Mouse (Mus musculus) heart, adult 18-20 months (tissue): ENCODE results near the gene Nfia. TPM values are rescaled to one million over a fixed set of nuclear protein-coding genes. Genes with fewer than 3 reads are reported as not detected.

Experiments used
- DNase-seq, 2 experiments: peaks; one replicate each; pipeline ENCODE4 v3.0.0; 2021 to 2022; ENCODE audit warnings: mixed read lengths in 1 of 2
- total RNA-seq, 2 experiments: library from RNA; stranded (reverse); gene quantifications; 2 replicates each; pipeline ENCODE4 v1.2.3; 2021

Gene Nfia
- total RNA-seq, 2 experiments from 2014 or later = 115 to 127 TPM

DNA sequence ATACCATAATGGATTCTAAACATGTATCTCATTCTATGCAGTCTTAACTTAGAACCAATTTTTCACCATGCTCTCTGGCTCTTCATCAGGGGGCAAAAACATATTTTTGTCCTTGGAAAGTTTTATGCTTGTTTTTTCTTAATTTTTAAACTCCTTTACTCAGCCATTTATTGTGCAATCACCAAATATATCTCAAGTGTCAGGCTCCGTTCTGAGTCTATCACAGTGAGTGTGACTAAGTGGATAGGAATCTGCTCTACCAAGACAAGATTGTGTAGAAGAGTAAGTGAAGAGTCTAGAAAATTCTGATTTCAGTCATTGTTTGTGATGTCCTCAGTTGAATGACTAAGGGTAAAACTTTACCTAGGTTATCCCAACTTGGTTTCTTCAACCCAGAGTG is 288.6 kb downstream of the Nfia start:
- peak in 1 of 2 experiments; percentile 31 for DNase-seq

DNA sequence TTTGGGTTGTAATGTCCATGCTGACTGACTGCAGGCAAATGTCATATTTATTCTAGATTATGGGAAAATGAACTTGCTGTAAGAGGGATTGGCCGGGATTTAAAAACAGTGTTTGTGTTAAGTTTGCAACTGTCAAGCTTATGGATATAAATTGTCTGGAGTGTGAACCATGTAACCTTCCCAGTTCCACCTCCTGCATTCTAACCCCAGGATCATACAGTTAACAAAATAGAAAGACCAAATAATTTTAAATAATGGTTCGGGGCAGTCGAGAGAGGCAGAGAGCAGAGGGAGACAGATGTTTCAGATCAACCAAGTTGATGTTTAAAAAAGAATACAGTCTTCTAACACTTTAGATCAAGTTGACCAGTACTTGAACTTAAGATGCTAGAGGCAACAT is 290.7 kb downstream of the Nfia start:
- no peak for DNase-seq

DNA sequence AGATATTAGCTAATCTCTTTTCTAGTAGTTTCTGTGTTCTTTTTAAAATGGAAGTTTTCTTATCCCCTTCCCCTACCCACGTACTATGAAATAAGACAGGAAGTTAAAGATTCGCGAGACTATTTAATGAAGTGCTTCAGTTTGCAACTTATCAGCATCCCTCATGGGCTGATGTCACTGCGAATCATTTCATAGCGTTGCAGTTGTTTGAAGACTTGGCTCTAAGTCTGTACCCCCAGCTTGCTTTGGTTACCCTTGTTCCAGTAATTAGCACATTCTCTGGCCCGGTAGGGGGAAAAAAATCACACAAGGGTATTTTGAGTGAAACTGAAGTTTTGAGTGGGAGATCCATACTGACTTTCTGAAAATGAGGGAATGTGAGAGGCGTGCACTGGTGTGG is 303.6 kb downstream of the Nfia start:
- no peak for DNase-seq

DNA sequence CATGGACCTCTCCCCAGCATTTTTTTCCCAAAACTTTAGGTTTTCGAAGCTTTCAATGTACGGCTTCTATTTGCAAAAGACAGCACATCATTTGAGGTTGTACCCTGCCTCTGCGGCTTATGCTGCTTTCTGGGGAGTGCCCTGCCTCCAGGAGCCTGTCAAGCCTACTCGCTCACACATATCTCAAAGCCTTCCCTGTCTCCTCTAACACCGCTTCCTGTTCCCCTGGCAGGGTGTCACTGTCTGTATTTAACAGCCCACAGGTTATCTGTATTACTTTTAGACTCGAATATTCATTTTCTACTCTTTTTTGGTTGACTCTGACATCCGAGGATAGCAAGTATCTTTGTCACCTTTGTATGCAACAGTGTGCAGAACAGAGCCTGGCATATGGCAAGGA is 304.1 kb downstream of the Nfia start:
- DNase-seq = no peak

DNA sequence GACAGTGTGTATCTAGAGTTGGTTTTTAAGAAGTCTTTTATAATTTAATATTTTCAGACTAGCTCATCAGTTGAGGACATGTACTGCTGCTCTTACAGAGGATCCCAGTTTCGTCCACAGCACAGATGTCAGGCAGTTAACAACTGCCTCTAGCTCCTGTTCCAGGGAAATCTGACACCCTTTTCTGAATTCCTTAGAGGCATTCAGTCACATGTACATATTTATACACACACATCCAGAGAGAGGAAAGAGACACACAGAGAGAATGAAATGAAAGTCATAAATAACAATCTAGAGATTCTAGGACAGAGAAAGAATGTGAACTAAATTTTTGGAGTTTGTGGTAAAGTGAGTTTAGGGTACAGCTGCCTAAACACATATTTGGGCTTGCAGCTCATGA is 308.1 kb downstream of the Nfia start:
- no peak for DNase-seq

DNA sequence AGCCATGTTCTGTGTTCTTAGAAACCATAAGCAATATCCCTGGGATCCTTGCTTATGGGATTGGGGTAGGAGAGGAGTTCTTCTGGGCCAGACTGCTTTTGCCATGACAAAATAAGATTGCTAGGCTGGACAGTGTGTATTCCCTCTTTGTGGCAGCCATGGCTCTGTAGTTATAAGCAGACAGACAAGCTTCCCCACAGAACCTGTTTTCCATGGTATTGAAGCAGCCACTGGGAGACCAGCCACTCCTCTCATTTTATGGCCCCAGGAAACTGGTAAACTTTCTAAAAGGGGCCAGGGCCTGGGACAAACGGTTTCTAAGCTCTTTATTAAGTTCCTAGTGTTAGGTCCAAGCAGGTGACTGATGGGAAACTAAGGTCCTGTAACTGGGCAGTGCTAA is 309.4 kb downstream of the Nfia start:
- no peak for DNase-seq

DNA sequence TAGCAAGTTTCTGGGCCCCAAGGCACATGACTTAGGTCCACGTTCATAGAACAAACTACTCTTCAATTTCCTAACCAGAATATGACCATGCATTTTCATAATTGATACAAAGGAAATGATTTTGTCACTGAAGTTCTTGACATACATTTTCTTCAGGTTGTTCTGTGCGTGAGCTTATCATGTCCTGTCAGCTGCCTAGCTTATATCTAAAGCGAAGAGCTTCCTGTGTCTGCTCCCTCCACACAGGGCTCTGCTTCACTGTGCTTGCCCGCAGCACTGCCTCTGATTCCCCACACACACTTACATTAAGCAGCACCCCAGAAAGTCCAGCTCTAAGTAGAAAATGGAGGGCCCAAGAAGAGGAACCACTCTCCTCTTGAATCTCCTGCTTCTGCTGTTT is 310.0 kb downstream of the Nfia start:
- no peak for DNase-seq

DNA sequence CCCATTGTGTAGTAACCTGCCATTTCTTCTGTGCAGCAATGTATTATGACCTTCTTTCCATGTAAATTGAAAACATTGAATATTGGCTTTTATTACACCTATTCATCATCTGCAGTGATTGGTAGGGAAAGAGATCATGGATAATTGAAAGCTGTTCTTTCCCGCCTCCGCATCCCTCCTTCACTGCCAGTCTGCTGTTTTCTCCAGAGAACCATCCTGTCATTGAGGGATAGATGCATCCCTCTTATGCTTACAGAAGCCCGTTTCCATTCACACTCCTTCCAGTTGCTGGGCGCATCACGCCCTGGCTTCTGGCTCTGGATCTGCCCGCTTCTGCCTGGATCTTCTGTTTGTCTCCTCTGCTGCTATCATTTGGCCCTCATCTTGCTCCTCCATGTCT is 312.5 kb downstream of the Nfia start:
- DNase-seq = no peak

DNA sequence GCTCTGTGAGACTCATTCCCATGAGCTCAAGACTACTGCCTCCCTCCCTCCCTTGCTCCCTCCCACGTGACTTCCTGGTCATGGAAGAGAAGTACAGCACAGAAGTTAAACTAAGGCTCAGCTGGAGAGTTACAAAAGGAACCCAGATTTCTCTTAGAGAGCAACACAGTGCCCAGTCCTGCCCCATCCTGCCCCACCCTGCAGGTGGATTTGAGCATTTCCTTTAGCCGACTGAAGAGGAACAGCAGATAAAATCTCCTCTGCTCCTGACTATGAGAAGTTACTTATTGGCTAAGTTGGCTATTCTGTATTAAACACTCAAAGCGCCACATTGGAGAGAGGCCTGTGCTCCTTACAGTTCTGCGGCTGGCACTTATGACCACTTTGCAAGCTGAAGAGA is 314.4 kb downstream of the Nfia start:
- peak in 1 of 2 experiments; percentile 63 for DNase-seq

DNA sequence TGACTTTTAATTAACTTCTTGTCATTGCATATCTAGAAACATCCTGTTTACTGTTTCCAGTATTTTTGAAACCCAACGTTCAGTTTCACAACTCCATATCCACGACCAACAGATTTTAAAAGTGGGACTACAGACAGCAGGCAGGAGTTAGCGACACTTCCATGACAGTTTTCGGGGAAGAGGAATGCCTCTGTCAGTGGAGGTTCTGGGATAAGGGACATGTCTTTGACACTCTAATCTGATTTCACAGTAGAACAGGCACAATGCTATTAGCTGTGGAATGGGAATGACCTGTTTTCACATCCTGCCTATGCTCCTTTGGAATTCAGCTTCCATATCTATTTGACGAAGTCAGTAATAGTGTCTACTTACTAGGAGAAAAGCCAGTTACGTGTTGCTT is 317.5 kb downstream of the Nfia start:
- DNase-seq = no peak

DNA sequence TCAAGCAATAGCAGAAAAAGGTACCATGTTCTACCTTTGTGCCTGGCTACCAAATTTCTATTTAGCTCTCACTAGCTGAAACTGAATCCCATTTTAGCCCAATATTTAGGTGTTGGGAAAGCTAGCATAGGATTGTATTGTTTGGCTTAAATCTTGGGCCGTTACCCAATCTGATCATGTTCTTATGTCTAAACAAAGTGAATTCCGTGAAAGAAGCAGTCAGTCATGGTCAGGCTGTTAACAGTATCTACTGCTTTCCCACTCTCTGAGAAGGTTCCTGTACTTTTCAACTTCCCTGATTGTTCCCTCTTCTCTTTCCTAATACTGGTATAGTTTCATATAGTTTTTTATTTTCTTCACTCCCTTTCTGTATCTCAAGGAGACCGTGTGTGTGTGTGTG is 318.1 kb downstream of the Nfia start:
- DNase-seq = no peak

DNA sequence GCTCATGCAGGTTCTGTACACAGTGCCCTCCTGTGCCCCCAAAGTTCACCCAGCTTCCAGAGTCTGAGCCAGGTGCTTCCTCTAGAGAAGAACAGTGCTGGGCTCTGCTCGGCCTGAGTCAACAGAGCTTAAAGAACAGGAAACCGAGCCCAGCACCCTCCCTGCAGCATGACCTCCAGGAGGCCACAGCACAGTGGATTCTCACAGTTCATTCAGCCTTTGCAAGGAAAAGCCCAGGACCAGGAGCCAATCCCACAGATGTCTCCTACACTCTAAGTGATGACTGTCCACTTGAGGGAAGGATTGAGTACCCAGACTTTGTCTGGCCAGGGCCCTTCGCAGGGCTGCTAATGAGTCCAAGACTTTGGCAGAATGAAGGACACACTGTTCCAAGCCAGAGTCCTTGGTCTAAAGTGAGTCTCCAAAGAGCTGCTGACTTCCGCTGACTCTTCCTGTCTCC is 318.9 kb downstream of the Nfia start:
- peak; percentile 81 to 93 for DNase-seq

DNA sequence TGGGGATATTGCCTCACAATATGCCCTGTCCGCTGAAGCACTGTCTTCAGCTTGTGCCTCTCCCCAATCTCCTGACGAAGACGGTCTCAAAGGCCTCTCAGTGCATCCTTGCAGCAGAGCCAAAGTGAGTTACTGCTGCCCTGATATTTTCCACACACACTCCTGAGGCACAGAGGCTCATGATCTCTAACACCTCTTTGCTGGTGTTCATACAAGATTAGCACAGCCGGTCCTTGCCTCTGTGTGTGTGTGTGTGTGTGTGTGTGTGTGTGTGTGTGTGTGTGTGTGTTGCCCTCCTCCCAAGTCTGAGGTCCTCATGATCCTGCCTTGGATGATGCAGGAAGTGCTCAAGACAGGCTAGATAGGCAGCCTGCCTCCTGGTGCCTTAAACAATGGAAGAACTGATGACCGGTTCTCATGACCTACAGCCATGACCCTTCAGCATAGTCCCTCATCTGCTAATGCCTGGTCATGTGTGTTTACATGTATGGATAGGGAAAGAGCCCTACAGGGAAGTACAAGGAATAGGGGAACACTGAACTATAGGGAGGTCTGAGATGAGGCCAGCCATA is 319.5 kb downstream of the Nfia start:
- DNase-seq = no peak

DNA sequence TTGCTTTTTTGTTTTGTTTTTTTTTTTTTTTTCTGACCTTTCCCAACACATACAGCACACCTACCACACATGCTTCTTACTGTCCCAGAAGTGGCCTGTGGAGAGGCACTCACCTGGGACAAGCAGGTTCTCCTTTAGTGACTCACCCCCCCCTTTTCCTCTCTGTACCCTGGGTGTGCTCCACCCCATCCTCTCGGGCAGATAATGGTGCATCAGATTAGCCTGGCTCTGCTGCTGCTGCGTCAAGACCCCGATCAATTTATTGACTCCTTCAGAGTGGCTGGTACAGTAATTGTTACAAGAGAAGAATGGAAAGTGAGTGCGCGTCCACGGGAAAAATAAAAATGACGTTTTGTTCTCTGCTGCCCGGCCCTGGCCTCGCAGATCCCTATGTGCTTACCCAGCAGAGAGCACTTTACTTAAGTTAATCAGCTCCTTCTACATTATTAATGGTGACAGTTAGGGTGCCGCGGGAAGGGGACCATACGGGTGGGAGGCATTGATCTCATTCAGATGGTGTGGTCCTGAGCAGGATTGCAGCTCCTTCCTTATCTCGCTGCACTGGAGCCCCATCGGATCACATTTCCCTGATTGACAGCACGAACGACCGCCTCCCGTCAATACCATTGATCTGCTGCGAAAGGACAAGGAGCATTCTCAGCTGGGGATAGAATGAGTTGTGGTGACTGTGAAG is 321.7 kb downstream of the Nfia start:
- peak in 1 of 2 experiments; percentile 15 for DNase-seq

DNA sequence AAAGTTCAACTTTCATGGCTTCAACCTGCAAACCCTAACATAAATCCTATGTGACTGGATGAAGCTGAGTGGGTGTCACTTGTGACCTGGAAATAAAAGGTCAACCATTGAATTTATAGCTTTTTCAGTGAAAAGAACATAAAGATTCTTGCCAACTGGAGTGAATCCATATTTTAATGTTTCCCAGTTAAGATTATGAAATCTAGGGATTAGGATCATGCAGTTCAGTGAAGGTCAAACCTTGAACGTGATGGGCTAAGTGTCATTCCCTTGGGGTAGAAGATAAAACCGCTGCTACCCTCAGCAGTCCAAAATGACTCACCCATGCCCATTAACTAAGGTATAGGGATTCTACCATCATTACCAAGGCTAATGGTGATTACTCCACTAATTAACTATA is 322.5 kb downstream of the Nfia start:
- no peak for DNase-seq

DNA sequence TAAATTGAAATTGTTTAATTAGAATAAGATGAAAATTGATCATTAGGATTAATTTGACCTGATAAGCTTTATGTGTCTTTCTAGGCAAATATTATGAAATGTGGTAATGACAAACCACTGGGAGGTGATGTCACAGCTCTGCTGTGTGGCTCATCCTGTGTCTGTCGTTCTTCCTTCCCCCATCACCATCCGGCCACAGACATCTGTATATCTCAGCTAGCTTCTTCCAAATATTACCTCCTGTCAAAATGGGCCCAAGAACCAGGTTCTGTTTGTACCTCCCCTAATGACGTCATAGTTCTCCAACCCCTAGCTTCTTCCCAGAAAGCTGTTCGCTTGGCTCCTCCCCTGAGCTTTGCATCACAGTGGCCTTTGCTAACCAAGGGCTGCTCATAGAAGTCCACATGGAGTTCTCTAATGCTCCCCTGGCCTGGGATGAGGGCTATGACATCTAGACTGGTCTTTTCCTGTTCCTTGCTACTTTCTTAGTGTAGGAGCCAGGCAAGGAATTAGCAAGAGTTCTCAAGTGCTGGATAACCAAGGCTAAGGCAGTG is 324.6 kb downstream of the Nfia start:
- DNase-seq = no peak

DNA sequence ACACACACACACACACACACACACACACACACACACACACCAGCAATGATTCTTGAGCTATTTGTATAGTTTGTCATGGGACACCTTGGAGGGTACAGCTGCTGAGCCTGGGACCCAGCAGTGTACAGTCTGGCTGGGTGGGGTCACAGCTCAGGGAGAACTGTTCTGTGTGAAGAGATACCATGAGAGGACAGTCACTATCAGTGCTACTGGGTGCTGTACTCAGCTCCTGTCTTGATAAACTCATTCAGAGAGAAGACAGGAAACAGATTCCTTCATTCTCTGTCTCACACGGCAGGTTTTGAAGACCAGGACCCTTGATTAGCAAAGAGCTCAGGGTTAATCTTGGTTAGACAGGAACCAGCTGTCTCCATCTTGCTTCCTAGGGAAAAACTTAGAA is 326.1 kb downstream of the Nfia start:
- DNase-seq = no peak

DNA sequence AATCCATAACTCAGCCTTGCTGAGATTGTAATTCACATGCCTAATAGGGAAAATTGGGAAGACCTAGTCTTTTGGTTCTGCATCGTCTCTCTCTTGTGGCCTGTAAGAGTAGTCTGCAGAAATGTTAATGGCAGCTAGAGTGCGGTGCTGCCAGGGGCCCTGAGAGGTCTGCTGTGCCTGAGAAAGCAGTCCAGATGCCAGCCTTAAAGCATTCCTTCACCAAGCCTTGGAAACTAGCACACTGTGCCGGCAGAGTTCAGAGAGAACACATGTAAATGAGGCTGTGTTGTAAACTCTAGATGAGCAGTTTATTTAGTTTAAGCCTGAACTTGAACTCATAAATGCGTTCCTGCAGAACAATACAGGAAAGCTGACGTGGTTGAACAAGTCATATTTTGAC is 326.9 kb downstream of the Nfia start:
- no peak for DNase-seq

DNA sequence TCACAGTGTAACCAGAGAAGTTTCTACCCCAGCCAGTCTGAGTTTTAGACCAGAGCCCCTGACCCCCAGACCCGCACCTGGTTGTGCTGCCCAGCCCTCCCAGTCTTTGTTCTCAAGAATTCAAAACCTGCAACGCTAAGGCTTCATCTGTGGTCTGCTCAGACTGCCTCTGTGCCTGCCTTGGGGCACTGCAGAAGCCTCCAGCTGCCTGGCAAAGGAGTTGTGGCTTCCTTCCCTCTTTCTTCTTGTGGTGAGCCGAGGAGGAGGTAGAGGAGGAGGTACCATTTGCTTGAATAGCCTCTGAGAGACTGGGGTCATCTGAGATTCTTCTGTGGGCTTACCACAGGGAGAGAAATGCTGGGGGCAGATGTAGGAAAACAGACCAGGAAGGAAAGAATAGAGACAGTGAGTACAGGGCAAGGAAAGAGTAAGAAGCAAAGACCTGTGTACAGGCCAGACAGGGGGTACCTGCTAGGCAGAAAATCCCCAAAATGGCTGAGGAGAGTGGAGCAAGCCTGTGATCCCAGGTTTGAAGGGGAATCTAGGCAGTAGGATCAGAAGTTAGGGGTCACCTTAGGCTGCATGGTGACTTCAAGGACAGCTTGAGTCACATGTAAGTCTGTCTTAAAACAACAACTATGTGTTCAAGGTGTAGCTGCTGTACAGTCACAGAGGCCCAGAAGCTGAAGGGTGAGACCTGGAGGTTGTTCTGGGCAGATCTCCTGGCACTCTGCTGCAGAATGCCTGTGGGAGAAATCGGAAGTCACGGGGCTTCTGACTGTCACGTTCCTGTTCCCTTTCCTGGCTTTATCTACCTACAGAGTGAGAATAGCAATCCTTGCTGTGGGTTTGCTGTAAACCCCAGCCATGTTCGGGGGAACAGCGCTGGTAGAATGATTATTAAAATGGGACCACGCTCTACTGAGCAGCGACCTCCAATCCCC is 328.9 kb downstream of the Nfia start:
- DNase-seq = peak; percentile 55 to 66

DNA sequence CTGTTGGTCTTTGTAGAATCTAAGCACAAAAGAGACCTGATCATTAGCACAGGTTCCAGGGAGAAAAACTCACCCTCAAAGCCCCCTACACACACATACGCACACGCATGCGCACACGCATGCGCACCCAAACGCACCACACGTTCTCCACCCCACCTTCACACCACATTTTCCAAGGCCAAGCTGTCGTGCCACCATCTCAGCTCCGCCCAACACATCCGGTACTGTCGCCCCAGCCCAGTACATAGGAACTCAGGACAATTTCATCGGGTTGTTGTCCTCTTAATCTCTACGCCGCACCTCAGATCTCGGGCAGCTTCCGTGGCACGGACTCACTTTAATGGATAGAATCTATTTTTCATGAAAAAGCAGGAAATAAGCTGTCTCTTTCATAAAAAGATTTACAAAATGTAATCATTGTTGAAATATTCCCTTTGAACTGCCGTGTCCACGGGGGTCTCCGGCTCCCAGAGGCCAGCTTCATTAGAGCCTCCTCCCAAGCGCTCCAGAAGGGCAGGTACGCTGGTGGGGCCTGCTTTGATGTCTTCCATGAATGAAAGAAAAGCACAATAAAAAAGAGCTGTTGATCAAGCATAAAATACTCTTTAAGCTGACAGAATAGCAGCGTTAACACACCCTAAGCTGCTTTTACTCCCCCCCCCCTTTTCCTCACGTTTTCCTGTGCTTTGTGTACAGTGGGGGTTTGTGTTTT is 330.2 kb downstream of the Nfia start:
- DNase-seq = peak; percentile 40 to 56

DNA sequence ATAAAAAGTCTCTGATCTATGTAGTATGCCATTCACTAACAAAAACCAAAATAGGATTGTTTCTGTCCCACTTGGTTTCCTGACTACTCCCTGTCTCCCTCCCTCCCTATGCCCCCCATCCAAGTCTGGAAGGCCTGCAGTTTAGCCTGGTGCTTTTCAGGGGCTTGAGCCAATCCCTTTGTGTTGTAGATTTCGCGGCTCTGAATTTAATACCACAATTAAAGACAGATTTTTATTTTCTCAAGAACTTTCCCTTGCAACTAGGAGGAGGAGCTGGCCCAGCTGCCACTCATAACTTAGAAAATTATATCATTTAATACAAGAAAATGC is 330.8 kb downstream of the Nfia start:
- DNase-seq = peak in 1 of 2 experiments; percentile 14

DNA sequence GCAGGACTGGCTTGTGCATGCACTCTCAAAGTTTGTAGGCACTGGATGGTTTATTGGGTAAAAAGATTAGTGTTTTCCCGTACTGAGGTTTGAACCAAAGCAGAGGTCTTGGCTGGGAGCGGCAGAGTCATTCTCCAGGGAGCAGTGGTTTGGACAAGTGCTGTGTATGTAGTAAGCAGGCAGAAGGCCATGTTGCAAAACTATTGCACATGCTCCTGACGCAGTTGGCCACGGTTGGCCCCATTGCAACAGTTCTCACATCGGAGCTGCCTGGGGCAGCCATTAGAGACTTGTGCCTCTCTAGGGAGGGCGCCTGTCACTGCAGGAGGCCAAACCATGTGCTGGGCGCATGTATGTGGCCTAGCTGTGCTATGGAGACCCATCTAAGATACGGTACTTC is 331.6 kb downstream of the Nfia start:
- peak; percentile 86 to 91 for DNase-seq
